Mouse (Mus musculus) stomach, postnatal 0 days (tissue): ENCODE data around the gene Dgcr2. TPM values are rescaled to one million over a fixed set of nuclear protein-coding genes. Genes with fewer than 3 reads are reported as not detected.
A peak's percentile ranks its signal among the peaks of the same experiment; 100 is the strongest.

Experiments
- ATAC-seq: fragments of 200-750 bp; cut with Nextera tagmentation; 2 replicates; pipeline ENCODE4 v1.8.0; 2017; ENCODE audit not compliant: low FRiP score, low TSS enrichment
- DNase-seq: peaks from one replicate; pipeline ENCODE4 v3.0.0-alpha.2; 2016; ENCODE audit warnings: low spot score
- H3K27ac ChIP-seq: fragments of 300-500 bp; sonication (generic); replicated peaks from 2 replicates; pipeline ENCODE4 v1.5.1; 2014; ENCODE audit warnings: mild to moderate bottlenecking, control low read depth
- H3K27me3 ChIP-seq: fragments of 300-500 bp; sonication (generic); 2 replicates; pipeline ENCODE4 v1.6.1; 2014; ENCODE audit warnings: low read length; ENCODE audit not compliant: control insufficient read depth, insufficient read depth
- H3K36me3 ChIP-seq: fragments of 300-500 bp; sonication (generic); 2 replicates; pipeline ENCODE4 v1.6.1; 2014; ENCODE audit warnings: low read length, mixed read lengths; ENCODE audit not compliant: control insufficient read depth, insufficient read depth
- H3K4me1 ChIP-seq: fragments of 300-500 bp; sonication (generic); replicated peaks from 2 replicates; pipeline ENCODE4 v1.6.1; 2014; ENCODE audit warnings: antibody characterized with exemption; ENCODE audit not compliant: control insufficient read depth, insufficient read depth
- H3K4me2 ChIP-seq: fragments of 300-500 bp; sonication (generic); replicated peaks from 2 replicates; pipeline ENCODE4 v1.6.1; 2014; ENCODE audit warnings: low read depth, mild to moderate bottlenecking, control low read depth, moderate library complexity
- H3K4me3 ChIP-seq: fragments of 300-500 bp; sonication (generic); 2 replicates; pipeline ENCODE4 v1.5.1; 2014; ENCODE audit warnings: low read depth, low read length, control low read depth
- H3K9ac ChIP-seq: fragments of 300-500 bp; sonication (generic); 2 replicates; pipeline ENCODE4 v1.6.1; 2014; ENCODE audit warnings: mild to moderate bottlenecking, low read length, control low read depth, mixed read lengths
- H3K9me3 ChIP-seq: fragments of 300-500 bp; sonication (generic); 2 replicates; pipeline ENCODE4 v1.6.1; 2016; ENCODE audit warnings: low read length; ENCODE audit not compliant: control insufficient read depth
- CTCF ChIP-seq: IDR thresholded peaks from 2 replicates; pipeline ENCODE4 v1.5.1; 2016; ENCODE audit warnings: antibody characterized with exemption, low read depth, mild to moderate bottlenecking, moderate library complexity
- EP300 ChIP-seq: optimal IDR thresholded peaks from 2 replicates; pipeline ENCODE3; 2016; ENCODE audit warnings: antibody characterized with exemption
- WGBS: fragments of 180-500 bp; shearing (Covaris S2); extraction: QIAGEN DNeasy Blood & Tissue Kit; methylation state at CpG from one replicate; pipeline ENCODE4 v1.1.7; 2014; 5-methylcytosine and 5-hydroxymethylcytosine counted together
- polyA plus RNA-seq: library from polyadenylated mRNA; unstranded; fragments of >200 nt; fragmentation: Nextera tagmentation; extraction: Ambion mirVana; gene quantifications from 2 replicates; pipeline ENCODE4 v1.2.1, GENCODE M21; 2015

Dgcr2 gene
- polyA plus RNA-seq, 1 experiment from 2014 or later = 38.8 TPM

- DNase-seq = peak; percentile 89
Measured at GRCm38 (mm10) chr16:17928627-17929104, 30.3 kb upstream of the Dgcr2 start.

DNA sequence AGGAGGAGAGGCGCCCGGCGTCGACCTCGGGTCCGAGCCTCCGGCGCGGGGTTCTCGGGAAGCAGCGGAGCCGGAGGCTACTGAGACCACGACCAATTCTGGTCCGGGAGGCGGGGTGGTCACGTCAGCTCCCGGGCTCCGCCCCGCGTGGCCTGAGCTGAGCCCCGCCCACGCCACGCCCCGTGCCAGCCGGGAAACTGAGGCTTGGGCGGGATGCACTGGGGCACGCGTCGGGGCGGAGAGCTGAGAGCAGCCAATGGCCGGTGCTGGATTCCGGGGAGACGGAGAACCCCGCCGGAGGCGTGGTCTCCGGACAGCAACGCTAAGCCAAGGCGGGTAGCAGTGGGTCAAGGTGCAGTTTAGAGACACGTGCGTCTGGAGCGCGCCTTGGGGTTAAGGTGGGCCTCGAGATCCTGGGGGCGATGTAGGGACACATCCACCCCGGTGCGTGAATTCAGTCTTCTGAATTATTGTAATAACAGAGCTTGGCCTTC lies 29.8 kb upstream of the Dgcr2 start, which contains the start of gene Slc25a1:
Gene Slc25a1 (minus strand): TSS at position 133 of the 494 bp plus-strand sequence.
- DNase-seq (peak; percentile 90), ATAC-seq (peak; percentile 77)
- Histone ChIP-seq H3K4me3 (peak within 1 kb of the TSS; percentile 75), H3K27ac (peak within 1 kb of the TSS; percentile 94), H3K36me3 (peaks cover 4% of the 10 kb centered on the region), H3K9me3 (no peaks in the 10 kb centered on the region), H3K4me1 (no peaks in the 10 kb centered on the region), H3K4me2 (peak within 1 kb of the TSS; percentile 98), H3K9ac (peak within 1 kb of the TSS; percentile 84), H3K27me3 (no peaks in the 10 kb centered on the region)
- TF ChIP-seq CTCF (no peak), EP300 (no peak)
- 1% methylated on average over 42 of the region's 47 CpGs for WGBS

More at GRCm38 (mm10) chr16:17928627-17929104, 30.3 kb upstream of the Dgcr2 start:
- peak overlapping the region; percentile 84 for H3K9ac ChIP-seq
- peak; percentile 79 for ATAC-seq
- peaks cover 4% of the 10 kb centered on the region for H3K36me3 ChIP-seq
- H3K4me2 ChIP-seq = peak overlapping the region; percentile 98
- H3K4me1 ChIP-seq = no peaks in the 10 kb centered on the region
- peak overlapping the region; percentile 94 for H3K27ac ChIP-seq
- H3K9me3 ChIP-seq = no peaks in the 10 kb centered on the region
- no peak for TF ChIP-seq EP300
- peak; percentile 86 for TF ChIP-seq CTCF
- under 1% methylated on average over 9 of the region's 9 CpGs for WGBS
- peak overlapping the region; percentile 75 for H3K4me3 ChIP-seq
- no peaks in the 10 kb centered on the region for H3K27me3 ChIP-seq

GRCm38 (mm10) chr16:17927351-17928082 lies 29.2 kb upstream of the Dgcr2 start:
- Histone ChIP-seq H3K36me3 (peaks cover 4% of the 10 kb centered on the region), H3K27me3 (no peaks in the 10 kb centered on the region), H3K9ac (peak overlapping the region; percentile 84), H3K4me1 (peaks cover 2% of the 10 kb centered on the region; the same call in 1 of the 2 replicates), H3K27ac (peak overlapping the region; percentile 94), H3K4me2 (peak overlapping the region; percentile 98), H3K9me3 (no peaks in the 10 kb centered on the region), H3K4me3 (peak overlapping the region; percentile 75)
- TF ChIP-seq EP300 (no peak), CTCF (no peak)
- WGBS = under 1% methylated on average over 68 of the region's 72 CpGs
- ATAC-seq (peak; percentile 17), DNase-seq (peak; percentile 69)

GRCm38 (mm10) chr16:17922163-17922538 lies 23.8 kb upstream of the Dgcr2 start:
- Histone ChIP-seq H3K4me3 (peak overlapping the region; percentile 73), H3K27me3 (no peaks in the 10 kb centered on the region), H3K4me2 (peak overlapping the region; percentile 96), H3K9me3 (no peaks in the 10 kb centered on the region), H3K27ac (peak overlapping the region; percentile 88), H3K9ac (peak overlapping the region; percentile 86), H3K36me3 (peaks cover 4% of the 10 kb centered on the region), H3K4me1 (peaks cover 2% of the 10 kb centered on the region; the same call in 1 of the 2 replicates)
- 1% methylated on average over 14 of the region's 14 CpGs for WGBS
- ATAC-seq (no peak), DNase-seq (no peak)
- TF ChIP-seq CTCF = no peak
- TF ChIP-seq EP300 = no peak

GRCm38 (mm10) chr16:17921325-17922162 lies 23.2 kb upstream of the Dgcr2 start:
- peak overlapping the region; percentile 73 for H3K4me3 ChIP-seq
- no peaks in the 10 kb centered on the region for H3K9me3 ChIP-seq
- peak overlapping the region; percentile 88 for H3K27ac ChIP-seq
- WGBS = under 1% methylated on average over 47 of the region's 47 CpGs
- ATAC-seq (peak; percentile 96), DNase-seq (peak; percentile 96)
- H3K9ac ChIP-seq = peak overlapping the region; percentile 86
- H3K36me3 ChIP-seq = peaks cover 4% of the 10 kb centered on the region
- peaks cover 2% of the 10 kb centered on the region; the same call in 1 of the 2 replicates for H3K4me1 ChIP-seq
- peaks cover 1% of the 10 kb centered on the region; the same call in 1 of the 2 replicates for H3K27me3 ChIP-seq
- peak overlapping the region; percentile 96 for H3K4me2 ChIP-seq
- TF ChIP-seq CTCF = peak; percentile 71
- no peak for TF ChIP-seq EP300
